In genomic region chr13:30985275-30985597, GRCm38 (mm10) we compare ENCODE assay signal across 8 mouse cellular contexts. TPM values are rescaled to one million over a fixed set of nuclear protein-coding genes. Genes with fewer than 3 reads are reported as not detected.
A peak's percentile ranks its signal among the peaks of the same experiment; 100 is the strongest.
DNase-seq lines count a peak whose midpoint lies in the region; ATAC-seq and TF ChIP-seq lines count a peak whose summit lies in the region.

No protein-coding gene starts in this region.

- no peaks in the 10 kb centered on the region for H3K79me2 ChIP-seq in macrophage (ENCODE audit: inconsistent target)

- H3K4me1 ChIP-seq in heart, embryonic 10.5 days, result peaks cover 6% of the 10 kb centered on the region; the same call in 1 of the 2 replicates
- H3K4me1 ChIP-seq in ES-Bruce4 (ENCODE audit: control insufficient read depth, insufficient read depth, low read length), result no peaks in the 10 kb centered on the region
- H3K4me1 ChIP-seq in hindbrain, embryonic 12.5 days, result peaks cover 9% of the 10 kb centered on the region

- no peak for TF ChIP-seq POLR2A in ES-Bruce4 (IDR thresholded peaks at IDR 0.05; ENCODE audit: insufficient read depth, low read length)

- peak overlapping the region; percentile 38 for H3K9ac ChIP-seq in ES-Bruce4 (ENCODE audit: low read depth, poor library complexity, severe bottlenecking)
- H3K9ac ChIP-seq in hindbrain, embryonic 12.5 days, result peak overlapping the region; percentile 19

- peaks cover 11% of the 10 kb centered on the region for H3K27me3 ChIP-seq in heart, embryonic 10.5 days (ENCODE audit: insufficient read depth, poor library complexity, severe bottlenecking)
- H3K27me3 ChIP-seq in ES-Bruce4 (ENCODE audit: control insufficient read depth, insufficient read depth, low read length, poor library complexity, severe bottlenecking), result no peaks in the 10 kb centered on the region
- H3K27me3 ChIP-seq in hindbrain, embryonic 12.5 days, result peaks cover 22% of the 10 kb centered on the region

- no peak for DNase-seq in heart, embryonic 10.5 days (ENCODE audit: low spot score)
- DNase-seq in heart, postnatal 4 days, result no peak
- no peak for DNase-seq in urinary bladder, postnatal 4 days (ENCODE audit: low spot score in 2 of 2)
- no peak for DNase-seq in Muller cell, postnatal 12 days (ENCODE audit: inconsistent ontology term)
- DNase-seq in ovary, postnatal 10 days (ENCODE audit: low spot score), result no peak

- peak overlapping the region; percentile 55 for H3K4me2 ChIP-seq in hindbrain, embryonic 12.5 days (replicated peaks)

- TF ChIP-seq EP300 in ES-Bruce4 (IDR thresholded peaks at IDR 0.05; ENCODE audit: insufficient read depth, low read depth, low read length), result no peak

- no peak for TF ChIP-seq CTCF in ES-Bruce4 (IDR thresholded peaks at IDR 0.05; ENCODE audit: low read depth, low read length)

- H3K27ac ChIP-seq in heart, embryonic 10.5 days, result peak overlapping the region; percentile 60
- no peak overlapping the region for H3K27ac ChIP-seq in ES-Bruce4 (ENCODE audit: insufficient read depth, low read length)
- H3K27ac ChIP-seq in hindbrain, embryonic 12.5 days, result peak overlapping the region; percentile 55; the same call in 1 of the 2 replicates
- H3K27ac ChIP-seq in macrophage, result peak overlapping the region; percentile 82

- no peak for ATAC-seq in hindbrain, embryonic 12.5 days (ENCODE audit: low FRiP score)

- peak overlapping the region; percentile 55 for H3K4me3 ChIP-seq in heart, embryonic 10.5 days
- H3K4me3 ChIP-seq in ES-Bruce4 (ENCODE audit: low read depth, low read length) (peak overlapping the region; percentile 54), macrophage (ENCODE audit: inconsistent target) (peak overlapping the region; percentile 25)
- peak overlapping the region; percentile 26 for H3K4me3 ChIP-seq in hindbrain, embryonic 12.5 days

- 19% methylated on average over 13 of the region's 13 CpGs for WGBS in heart, embryonic 10.5 days
- WGBS in hindbrain, embryonic 12.5 days, result 18% methylated on average over 13 of the region's 13 CpGs
- WGBS in macrophage (ENCODE audit: missing documents), result 44% methylated on average over 13 of the region's 13 CpGs

- no peaks in the 10 kb centered on the region for H3K9me3 ChIP-seq in heart, embryonic 10.5 days
- H3K9me3 ChIP-seq in ES-Bruce4 (replicated peaks; ENCODE audit: control insufficient read depth, insufficient read depth, low read length, poor library complexity, severe bottlenecking), result no peaks in the 10 kb centered on the region
- no peaks in the 10 kb centered on the region for H3K9me3 ChIP-seq in hindbrain, embryonic 12.5 days (replicated peaks)

- H3K36me3 ChIP-seq in heart, embryonic 10.5 days, result no peaks in the 10 kb centered on the region
- H3K36me3 ChIP-seq in ES-Bruce4 (ENCODE audit: control insufficient read depth, insufficient read depth, low read length, poor library complexity, severe bottlenecking) (no peaks in the 10 kb centered on the region), macrophage (ENCODE audit: inconsistent target) (no peaks in the 10 kb centered on the region)
- no peaks in the 10 kb centered on the region for H3K36me3 ChIP-seq in hindbrain, embryonic 12.5 days

RNA-seq across cellular contexts. Expression of gene Gm5447, which starts 11.2 kb away (rescaled TPM):
- polyA plus RNA-seq in heart, embryonic 10.5 days (2016; fragmentation: Nextera tagmentation; extraction: Ambion mirVana), result 0.11 TPM in 1 of 2 replicates, not detected in the other
- total RNA-seq in heart, postnatal 4 days (2021), result not detected
- polyA plus RNA-seq in ES-Bruce4 (2011; ENCODE audit: insufficient read depth, insufficient read length, low read depth, missing spikeins), result 0.38 TPM in 1 of 2 replicates, not detected in the other
- polyA plus RNA-seq in hindbrain, embryonic 12.5 days (2016; fragmentation: Nextera tagmentation; extraction: Ambion mirVana), result 0.12 and 0.17 TPM in 2 replicates
- total RNA-seq in macrophage (2018; cell fraction: chromatin; rRNA removed), result under 1 TPM in 2 of 26 experiments, not detected in 24; 0.32 to 0.42 TPM
- total RNA-seq in macrophage (2018; cell fraction: cytosol; rRNA removed), result not detected
- under 1 TPM in 2 of 26 experiments, not detected in 24; 0.28 to 0.59 TPM for total RNA-seq in macrophage (2018; cell fraction: nucleus; rRNA removed)
- polyA plus RNA-seq in macrophage (2018), result not detected in 3 replicates

RNA-seq across cellular contexts. Expression of gene Exoc2, which starts 11.3 kb away (rescaled TPM):
- polyA plus RNA-seq in heart, embryonic 10.5 days (2016; fragmentation: Nextera tagmentation; extraction: Ambion mirVana), result 26.4 and 31.0 TPM in 2 replicates
- 10 to 100 TPM; 22.9 to 23.0 TPM for total RNA-seq in heart, postnatal 4 days (2021)
- polyA plus RNA-seq in ES-Bruce4 (2011; ENCODE audit: insufficient read depth, insufficient read length, low read depth, missing spikeins) (40.4 and 41.2 TPM in 2 replicates), macrophage (2018) (26.3 to 39.0 TPM (median 30.4 TPM) in 3 replicates)
- 45.8 and 52.6 TPM in 2 replicates for polyA plus RNA-seq in hindbrain, embryonic 12.5 days (2016; fragmentation: Nextera tagmentation; extraction: Ambion mirVana)
- total RNA-seq in macrophage (2018; cell fraction: chromatin; rRNA removed), result 100 to 1,000 TPM; 118 to 217 (median 176) TPM
- total RNA-seq in macrophage (2018; cell fraction: cytosol; rRNA removed), result 10 to 100 TPM; 26.6 to 38.4 (median 32.7) TPM
- total RNA-seq in macrophage (2018; cell fraction: nucleus; rRNA removed), result 100 to 1,000 TPM in 4 of 26 experiments, 10 to 100 TPM in 22; 52.4 to 130 (median 74.6) TPM

RNA-seq across cellular contexts. Expression of gene Hus1b, which starts 37.7 kb away (rescaled TPM):
- 0.11 and 0.12 TPM in 2 replicates for polyA plus RNA-seq in heart, embryonic 10.5 days (2016; fragmentation: Nextera tagmentation; extraction: Ambion mirVana)
- total RNA-seq in heart, postnatal 4 days (2021), result under 1 TPM; 0.23 to 0.45 TPM
- polyA plus RNA-seq in ES-Bruce4 (2011; ENCODE audit: insufficient read depth, insufficient read length, low read depth, missing spikeins) (0.56 and 0.67 TPM in 2 replicates), macrophage (2018) (not detected in 3 replicates)
- not detected in 2 replicates for polyA plus RNA-seq in hindbrain, embryonic 12.5 days (2016; fragmentation: Nextera tagmentation; extraction: Ambion mirVana)
- total RNA-seq in macrophage (2018; cell fraction: chromatin; rRNA removed), result 10 to 100 TPM in 12 of 26 experiments, 1 to 10 TPM in 14; 2.1 to 15.8 (median 9.7) TPM
- total RNA-seq in macrophage (2018; cell fraction: cytosol; rRNA removed), result under 1 TPM in 10 of 26 experiments, not detected in 16; 0.09 to 0.71 (median 0.21) TPM
- total RNA-seq in macrophage (2018; cell fraction: nucleus; rRNA removed), result 10 to 100 TPM in 2 of 26 experiments, 1 to 10 TPM in 24; 1.9 to 10.4 (median 5.1) TPM
